Mouse (Mus musculus) MEL (cell line): ENCODE measurements around the gene Clic4.

Experiments used
- CTCF ChIP-seq, 3 experiments: IDR thresholded peaks in 2 of 3; conservative IDR thresholded peaks in 1 of 3; 2 replicates each; pipeline ENCODE4 v1.5.1; 2011 to 2012; ENCODE audit warnings: low read length in 3 of 3, low read depth in 2 of 3, mild to moderate bottlenecking in 2 of 3, improper control_type of control experiment in 1 of 3, inconsistent platforms in 1 of 3, mixed read lengths in 1 of 3, moderate library complexity in 1 of 3; ENCODE audit not compliant: control insufficient read depth in 1 of 3, insufficient read depth in 1 of 3, poor library complexity in 1 of 3, severe bottlenecking in 1 of 3
- MAX ChIP-seq: IDR thresholded peaks from 2 replicates; pipeline ENCODE4 v1.6.1; 2011; ENCODE audit warnings: low read length, improper control_type of control experiment
- POLR2A ChIP-seq, 2 experiments: IDR thresholded peaks; 2 replicates each; pipeline ENCODE4 v1.6.1; 2011 to 2012; ENCODE audit warnings: low read length in 2 of 2, mild to moderate bottlenecking in 2 of 2, control low read depth in 1 of 2, improper control_type of control experiment in 1 of 2, low read depth in 1 of 2, moderate library complexity in 1 of 2; ENCODE audit not compliant: control insufficient read depth in 1 of 2, insufficient read depth in 1 of 2, poor library complexity in 1 of 2
- POLR2AphosphoS5 ChIP-seq: IDR thresholded peaks from 2 replicates; pipeline ENCODE4 v1.6.1; 2012; ENCODE audit warnings: low read depth, borderline replicate concordance, mild to moderate bottlenecking, inconsistent platforms, low read length, moderate library complexity, mixed read lengths
- ZMIZ1 ChIP-seq: IDR thresholded peaks from 2 replicates; pipeline ENCODE4 v1.6.1; 2012; ENCODE audit warnings: low read depth, mild to moderate bottlenecking, inconsistent platforms, low read length, improper control_type of control experiment, moderate library complexity
- ZNF384 ChIP-seq: IDR thresholded peaks from 2 replicates; pipeline ENCODE4 v1.6.1; 2012; ENCODE audit warnings: low read depth, mild to moderate bottlenecking, inconsistent platforms, low read length, improper control_type of control experiment

GRCm38 (mm10) chr4:135242383-135242782 lies 30.2 kb downstream of the Clic4 start:
- TF ChIP-seq ZNF384 (no peak), POLR2A (IDR thresholded peaks at IDR 0.05; ENCODE audit: control insufficient read depth in 1 of 2, insufficient read depth in 1 of 2, low read depth in 1 of 2, low read length in 2 of 2, poor library complexity in 1 of 2) (no peak), CTCF (IDR thresholded peaks at IDR 0.05 in 2 of 3, conservative IDR thresholded peaks at IDR 0.05 in 1 of 3; ENCODE audit: control insufficient read depth in 1 of 3, insufficient read depth in 1 of 3, low read depth in 2 of 3, low read length in 3 of 3, poor library complexity in 1 of 3, severe bottlenecking in 1 of 3) (no peak), POLR2AphosphoS5 (no peak), MAX (no peak), ZMIZ1 (no peak)
